Mouse (Mus musculus) Patski (cell line): Measurements from ENCODE around the gene Rasgef1b. TPM values are rescaled to one million over a fixed set of nuclear protein-coding genes. Genes with fewer than 3 reads are reported as not detected.

Source experiments
- ATAC-seq: fragments of 100-300 bp; one replicate; pipeline ENCODE4 v1.8.0; 2021
- CTCF ChIA-PET: fragments of 350-600 bp; sonication (Branson Sonifier 250); formaldehyde crosslinking; loops from one replicate; lab custom pipeline; 2022; ENCODE audit warnings: inconsistent platforms; lab: Charles Lee
- POLR2A ChIA-PET: fragments of 350-600 bp; sonication (Branson Sonifier 250); formaldehyde crosslinking; loops from one replicate; lab custom pipeline; 2022; ENCODE audit warnings: antibody characterized with exemption, inconsistent platforms; lab: Charles Lee
- DNase-seq: peaks from one replicate; pipeline ENCODE4 v3.0.0-alpha.2; 2011; ENCODE audit warnings: low read depth, low spot score
- H3K27me3 ChIP-seq: fragments of 371-371 bp; one replicate; pipeline ENCODE4 v1.5.1; 2021
- CTCF ChIP-seq: fragments of 100-300 bp; IDR thresholded peaks from one replicate; pipeline ENCODE4 v1.5.1; 2021
- in situ Hi-C: fragments of 300-500 bp; cut with MboI; formaldehyde crosslinking; loops from 3 replicates; pipeline ENCODE4 v1.11.1; 2018; ENCODE audit warnings: low pct_unique_long_range_greater_than_20kb, mixed read lengths
- polyA plus RNA-seq: library from polyadenylated mRNA; unstranded; gene quantifications from one replicate; pipeline ENCODE4 v1.2.3, GENCODE M21; 2021

The Rasgef1b gene
- polyA plus RNA-seq, 1 experiment from 2014 or later: 1.3 TPM

- CTCF ChIA-PET: no interaction called here
- no peak for ATAC-seq
- TF ChIP-seq CTCF: no peak
- POLR2A ChIA-PET: no interaction called here
- in situ Hi-C loops: no loop called here
- no peaks in the 10 kb centered on the region for H3K27me3 ChIP-seq
- no peak for DNase-seq
These were observed 341.5 kb downstream of the Rasgef1b start for GRCm38 (mm10) chr5:99387185-99387981.

- in situ Hi-C loops: no loop called here
- no peaks in the 10 kb centered on the region for H3K27me3 ChIP-seq
- DNase-seq (no peak), ATAC-seq (no peak)
- CTCF ChIA-PET: no interaction called here
- no peak for TF ChIP-seq CTCF
- POLR2A ChIA-PET: no interaction called here
These were observed 342.5 kb downstream of the Rasgef1b start for GRCm38 (mm10) chr5:99386246-99386845.

- in situ Hi-C loops: no loop called here
- no peak for ATAC-seq
- H3K27me3 ChIP-seq: no peaks in the 10 kb centered on the region
- POLR2A ChIA-PET: no interaction called here
- TF ChIP-seq CTCF: no peak
- no peak for DNase-seq
- CTCF ChIA-PET: no interaction called here
These were observed 343.1 kb downstream of the Rasgef1b start for GRCm38 (mm10) chr5:99385737-99386136.

- CTCF ChIA-PET: no interaction called here
- H3K27me3 ChIP-seq: no peaks in the 10 kb centered on the region
- in situ Hi-C loops: no loop called here
- TF ChIP-seq CTCF: no peak
- ATAC-seq (no peak), DNase-seq (no peak)
- POLR2A ChIA-PET: no interaction called here
These were observed 343.8 kb downstream of the Rasgef1b start for GRCm38 (mm10) chr5:99385090-99385489.

GRCm38 (mm10) chr5:99383783-99384281 lies 345.0 kb downstream of the Rasgef1b start:
- no peak for DNase-seq
- TF ChIP-seq CTCF: no peak
- H3K27me3 ChIP-seq: no peaks in the 10 kb centered on the region
- ChIA-PET CTCF (no interaction called here), POLR2A (no interaction called here)
- no peak for ATAC-seq
- in situ Hi-C loops: no loop called here

- in situ Hi-C loops: no loop called here
- ATAC-seq (no peak), DNase-seq (no peak)
- peaks cover 4% of the 10 kb centered on the region for H3K27me3 ChIP-seq
- ChIA-PET CTCF (no interaction called here), POLR2A (no interaction called here)
- no peak for TF ChIP-seq CTCF
These were observed 346.1 kb downstream of the Rasgef1b start for GRCm38 (mm10) chr5:99382786-99383185.

GRCm38 (mm10) chr5:99381639-99382038 lies 347.2 kb downstream of the Rasgef1b start:
- no peak for TF ChIP-seq CTCF
- ChIA-PET POLR2A (no interaction called here), CTCF (interaction anchor here (0.6 kb wide), 1 partner anchor 154 kb away, joined by 3 read pairs; no protein-coding TSS in a partner anchor)
- in situ Hi-C loops: no loop called here
- DNase-seq: no peak
- H3K27me3 ChIP-seq: peaks cover 6% of the 10 kb centered on the region
- no peak for ATAC-seq

- peaks cover 6% of the 10 kb centered on the region for H3K27me3 ChIP-seq
- no peak for TF ChIP-seq CTCF
- ChIA-PET CTCF (no interaction called here), POLR2A (interaction anchor here (0.7 kb wide), 1 partner anchor 41 kb away, joined by 3 read pairs; no protein-coding TSS in a partner anchor)
- ATAC-seq: no peak
- in situ Hi-C loops: no loop called here
- no peak for DNase-seq
These were observed 348.0 kb downstream of the Rasgef1b start for GRCm38 (mm10) chr5:99380882-99381281.

- H3K27me3 ChIP-seq: peaks cover 6% of the 10 kb centered on the region
- CTCF ChIA-PET: no interaction called here
- TF ChIP-seq CTCF: no peak
- in situ Hi-C loops: no loop called here
- POLR2A ChIA-PET: interaction anchor here (0.7 kb wide), 1 partner anchor 41 kb away, joined by 3 read pairs; no protein-coding TSS in a partner anchor
- ATAC-seq: no peak
- DNase-seq: no peak
These were observed 348.7 kb downstream of the Rasgef1b start for GRCm38 (mm10) chr5:99380166-99380565.

- no peak for TF ChIP-seq CTCF
- in situ Hi-C loops: no loop called here
- ChIA-PET POLR2A (no interaction called here), CTCF (no interaction called here)
- no peak for ATAC-seq
- peaks cover 6% of the 10 kb centered on the region for H3K27me3 ChIP-seq
- DNase-seq: no peak
These were observed 350.2 kb downstream of the Rasgef1b start for GRCm38 (mm10) chr5:99378437-99379226.

GRCm38 (mm10) chr5:99375725-99376124 lies 353.1 kb downstream of the Rasgef1b start:
- ATAC-seq: no peak
- H3K27me3 ChIP-seq: peaks cover 6% of the 10 kb centered on the region
- no peak for DNase-seq
- no peak for TF ChIP-seq CTCF
- ChIA-PET POLR2A (no interaction called here), CTCF (no interaction called here)
- in situ Hi-C loops: no loop called here
